Mouse (Mus musculus): ENCODE measurements around the gene Tspan18. TPM values are rescaled to one million over a fixed set of nuclear protein-coding genes. Genes with fewer than 3 reads are reported as not detected.

Tspan18 gene
- polyA plus RNA-seq, 1 experiment: 10.7 TPM

GRCm38 (mm10) chr2:93161914-93162664, 172.2 kb downstream of the Tspan18 start:
- no peaks in the 10 kb centered on the region for H3K27me3 ChIP-seq (ENCODE audit: control insufficient read depth, insufficient read depth, low read length)
- peaks cover 24% of the 10 kb centered on the region for H3K4me1 ChIP-seq (replicated peaks; ENCODE audit: control insufficient read depth, insufficient read depth, low read length)
- H3K4me3 ChIP-seq (ENCODE audit: control insufficient read depth, insufficient read depth, low read length): no peak overlapping the region
- H3K36me3 ChIP-seq (ENCODE audit: control insufficient read depth, insufficient read depth, low read length): no peaks in the 10 kb centered on the region
- no peak for DNase-seq
- H3K27ac ChIP-seq (ENCODE audit: control insufficient read depth, insufficient read depth, low read length): no peak overlapping the region
- TF ChIP-seq POLR2A (IDR thresholded peaks at IDR 0.05; ENCODE audit: control insufficient read depth, extremely low read depth, insufficient read depth, low read length, poor library complexity) (no peak), CTCF (IDR thresholded peaks at IDR 0.05; ENCODE audit: borderline replicate concordance, control insufficient read depth, extremely low read depth, insufficient read depth, low read length, poor library complexity) (no peak)
- 19% methylated on average over 7 of the region's 7 CpGs for WGBS

- DNase-seq: no peak
- H3K4me3 ChIP-seq (ENCODE audit: control insufficient read depth, insufficient read depth, low read length): no peak overlapping the region
- H3K27ac ChIP-seq (ENCODE audit: control insufficient read depth, insufficient read depth, low read length): no peak overlapping the region
- no peaks in the 10 kb centered on the region for H3K36me3 ChIP-seq (ENCODE audit: control insufficient read depth, insufficient read depth, low read length)
- H3K27me3 ChIP-seq (ENCODE audit: control insufficient read depth, insufficient read depth, low read length): no peaks in the 10 kb centered on the region
- no peak for TF ChIP-seq CTCF (IDR thresholded peaks at IDR 0.05; ENCODE audit: borderline replicate concordance, control insufficient read depth, extremely low read depth, insufficient read depth, low read length, poor library complexity)
- no peak for TF ChIP-seq POLR2A (IDR thresholded peaks at IDR 0.05; ENCODE audit: control insufficient read depth, extremely low read depth, insufficient read depth, low read length, poor library complexity)
- peaks cover 23% of the 10 kb centered on the region for H3K4me1 ChIP-seq (replicated peaks; ENCODE audit: control insufficient read depth, insufficient read depth, low read length)
- 95% methylated on average over 4 of the region's 4 CpGs for WGBS
These were observed 173.8 kb downstream of the Tspan18 start for GRCm38 (mm10) chr2:93160467-93161035.

GRCm38 (mm10) chr2:93154486-93155032, 179.7 kb downstream of the Tspan18 start:
- Histone ChIP-seq H3K36me3 (ENCODE audit: control insufficient read depth, insufficient read depth, low read length) (no peaks in the 10 kb centered on the region), H3K27ac (ENCODE audit: control insufficient read depth, insufficient read depth, low read length) (no peak overlapping the region), H3K4me1 (replicated peaks; ENCODE audit: control insufficient read depth, insufficient read depth, low read length) (peaks cover 32% of the 10 kb centered on the region), H3K4me3 (ENCODE audit: control insufficient read depth, insufficient read depth, low read length) (no peak overlapping the region), H3K27me3 (ENCODE audit: control insufficient read depth, insufficient read depth, low read length) (no peaks in the 10 kb centered on the region)
- TF ChIP-seq CTCF (IDR thresholded peaks at IDR 0.05; ENCODE audit: borderline replicate concordance, control insufficient read depth, extremely low read depth, insufficient read depth, low read length, poor library complexity): no peak
- TF ChIP-seq POLR2A (IDR thresholded peaks at IDR 0.05; ENCODE audit: control insufficient read depth, extremely low read depth, insufficient read depth, low read length, poor library complexity): no peak
- 12% methylated on average over 1 of the region's 1 CpGs for WGBS
- DNase-seq: peak; percentile 43

GRCm38 (mm10) chr2:93153833-93154232, 180.5 kb downstream of the Tspan18 start:
- H3K4me3 ChIP-seq (ENCODE audit: control insufficient read depth, insufficient read depth, low read length): no peak overlapping the region
- H3K4me1 ChIP-seq (replicated peaks; ENCODE audit: control insufficient read depth, insufficient read depth, low read length): peaks cover 32% of the 10 kb centered on the region
- TF ChIP-seq POLR2A (IDR thresholded peaks at IDR 0.05; ENCODE audit: control insufficient read depth, extremely low read depth, insufficient read depth, low read length, poor library complexity) (no peak), CTCF (IDR thresholded peaks at IDR 0.05; ENCODE audit: borderline replicate concordance, control insufficient read depth, extremely low read depth, insufficient read depth, low read length, poor library complexity) (no peak)
- H3K36me3 ChIP-seq (ENCODE audit: control insufficient read depth, insufficient read depth, low read length): no peaks in the 10 kb centered on the region
- 100% methylated on average over 1 of the region's 1 CpGs for WGBS
- H3K27me3 ChIP-seq (ENCODE audit: control insufficient read depth, insufficient read depth, low read length): no peaks in the 10 kb centered on the region
- DNase-seq: no peak
- H3K27ac ChIP-seq (ENCODE audit: control insufficient read depth, insufficient read depth, low read length): no peak overlapping the region

- peaks cover 32% of the 10 kb centered on the region for H3K4me1 ChIP-seq (replicated peaks; ENCODE audit: control insufficient read depth, insufficient read depth, low read length)
- TF ChIP-seq CTCF (IDR thresholded peaks at IDR 0.05; ENCODE audit: borderline replicate concordance, control insufficient read depth, extremely low read depth, insufficient read depth, low read length, poor library complexity) (no peak), POLR2A (IDR thresholded peaks at IDR 0.05; ENCODE audit: control insufficient read depth, extremely low read depth, insufficient read depth, low read length, poor library complexity) (no peak)
- H3K27ac ChIP-seq (ENCODE audit: control insufficient read depth, insufficient read depth, low read length): no peak overlapping the region
- no peak overlapping the region for H3K4me3 ChIP-seq (ENCODE audit: control insufficient read depth, insufficient read depth, low read length)
- 94% methylated on average over 7 of the region's 7 CpGs for WGBS
- no peaks in the 10 kb centered on the region for H3K27me3 ChIP-seq (ENCODE audit: control insufficient read depth, insufficient read depth, low read length)
- H3K36me3 ChIP-seq (ENCODE audit: control insufficient read depth, insufficient read depth, low read length): no peaks in the 10 kb centered on the region
- no peak for DNase-seq
These were observed 181.3 kb downstream of the Tspan18 start for GRCm38 (mm10) chr2:93152883-93153491.

- WGBS: 55% methylated on average over 6 of the region's 6 CpGs
- TF ChIP-seq POLR2A (IDR thresholded peaks at IDR 0.05; ENCODE audit: control insufficient read depth, extremely low read depth, insufficient read depth, low read length, poor library complexity): no peak
- no peak for TF ChIP-seq CTCF (IDR thresholded peaks at IDR 0.05; ENCODE audit: borderline replicate concordance, control insufficient read depth, extremely low read depth, insufficient read depth, low read length, poor library complexity)
- Histone ChIP-seq H3K36me3 (ENCODE audit: control insufficient read depth, insufficient read depth, low read length) (no peaks in the 10 kb centered on the region), H3K27me3 (ENCODE audit: control insufficient read depth, insufficient read depth, low read length) (no peaks in the 10 kb centered on the region), H3K4me1 (replicated peaks; ENCODE audit: control insufficient read depth, insufficient read depth, low read length) (peaks cover 32% of the 10 kb centered on the region), H3K4me3 (ENCODE audit: control insufficient read depth, insufficient read depth, low read length) (no peak overlapping the region), H3K27ac (ENCODE audit: control insufficient read depth, insufficient read depth, low read length) (no peak overlapping the region)
- no peak for DNase-seq
These were observed 182.1 kb downstream of the Tspan18 start for GRCm38 (mm10) chr2:93152191-93152601.

Other genes starting within 250 kb of the Tspan18 start
- 444 and 462 TPM in 2 replicates for gene Trp53i11, start 147.0 kb downstream of the Tspan18 start, polyA plus RNA-seq (2012; rRNA removed)
- 176 and 181 TPM in 2 replicates for gene Cd82, start 128.6 kb upstream of the Tspan18 start, polyA plus RNA-seq (2012; rRNA removed)
- gene Gm10803, start 226.1 kb upstream of the Tspan18 start, polyA plus RNA-seq (2012; rRNA removed): not detected in 2 replicates